Mouse (Mus musculus) kidney, embryonic 14.5 days (tissue): ENCODE results near the gene Mif4gd. TPM values are rescaled to one million over a fixed set of nuclear protein-coding genes. Genes with fewer than 3 reads are reported as not detected.
A peak's percentile ranks its signal among the peaks of the same experiment; 100 is the strongest.

Experiments used
- ATAC-seq: fragments of 200-750 bp; cut with Nextera tagmentation; 2 replicates; pipeline ENCODE4 v1.8.0; 2017; ENCODE audit warnings: moderate number of reproducible peaks, mild to moderate bottlenecking, moderate TSS enrichment, moderate library complexity; ENCODE audit not compliant: low FRiP score, low TSS enrichment
- H3K27ac ChIP-seq: fragments of 300-500 bp; sonication (generic); 2 replicates; pipeline ENCODE4 v1.5.1; 2014; ENCODE audit warnings: low read depth, mild to moderate bottlenecking, low read length, moderate library complexity, mixed read lengths
- H3K27me3 ChIP-seq: fragments of 300-500 bp; sonication (generic); 2 replicates; pipeline ENCODE4 v1.6.1; 2014; ENCODE audit warnings: mild to moderate bottlenecking, low read length; ENCODE audit not compliant: control insufficient read depth, insufficient read depth
- H3K36me3 ChIP-seq: fragments of 300-500 bp; sonication (generic); 2 replicates; pipeline ENCODE4 v1.6.1; 2014; ENCODE audit warnings: low read length, mixed read lengths; ENCODE audit not compliant: control insufficient read depth, insufficient read depth
- H3K4me1 ChIP-seq: fragments of 300-500 bp; sonication (generic); 2 replicates; pipeline ENCODE4 v1.6.1; 2014; ENCODE audit warnings: low read length, mixed read lengths; ENCODE audit not compliant: control insufficient read depth, insufficient read depth
- H3K4me2 ChIP-seq: fragments of 300-500 bp; sonication (generic); replicated peaks from 2 replicates; pipeline ENCODE4 v1.6.1; 2014; ENCODE audit warnings: low read depth, mild to moderate bottlenecking, low read length
- H3K4me3 ChIP-seq: fragments of 300-500 bp; sonication (generic); 2 replicates; pipeline ENCODE4 v1.5.1; 2014; ENCODE audit warnings: mild to moderate bottlenecking, low read length
- H3K9ac ChIP-seq: fragments of 300-500 bp; sonication (generic); 2 replicates; pipeline ENCODE4 v1.6.1; 2014; ENCODE audit warnings: low read depth, mild to moderate bottlenecking, low read length, moderate library complexity
- H3K9me3 ChIP-seq: fragments of 300-500 bp; sonication (generic); 2 replicates; pipeline ENCODE4 v1.6.1; 2016; ENCODE audit warnings: low read length; ENCODE audit not compliant: control insufficient read depth
- WGBS: fragments of 180-500 bp; shearing (Covaris S2); extraction: QIAGEN DNeasy Blood & Tissue Kit; methylation state at CpG from one replicate; pipeline ENCODE4 v1.1.7; 2014; 5-methylcytosine and 5-hydroxymethylcytosine counted together
- polyA plus RNA-seq: library from polyadenylated mRNA; unstranded; fragments of >200 nt; fragmentation: Nextera tagmentation; extraction: Ambion mirVana; gene quantifications from 2 replicates; pipeline ENCODE4 v1.2.1, GENCODE M21; 2014

Mif4gd gene
- polyA plus RNA-seq, 1 experiment from 2014 or later = 33.3 TPM

DNA sequence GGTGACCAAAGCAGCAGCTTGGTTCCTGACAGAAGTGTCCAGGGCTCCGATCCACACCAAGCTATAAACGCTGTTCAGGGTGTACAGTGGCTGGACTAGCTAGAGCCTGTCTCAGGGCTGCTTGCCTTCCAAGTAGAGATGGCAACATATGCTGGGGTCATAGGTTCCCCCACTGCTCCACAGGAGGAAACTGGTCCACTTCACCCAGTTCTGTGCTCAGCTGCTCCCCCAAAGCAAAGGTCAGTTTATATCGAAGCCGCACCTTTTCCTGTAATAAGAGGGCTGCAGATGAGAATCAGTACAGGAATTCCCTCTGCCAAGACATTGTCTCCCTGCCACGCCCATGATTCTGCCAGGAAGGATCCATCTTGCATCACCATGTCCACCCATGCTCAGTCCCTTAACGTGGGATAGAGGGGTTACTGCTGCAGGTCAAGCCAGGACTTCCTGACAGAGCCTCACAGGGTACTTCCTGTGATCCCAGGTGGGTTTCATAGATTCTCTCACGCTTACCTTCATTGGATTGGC, 27.1 kb downstream of the Mif4gd start:
- WGBS = 91% methylated on average over 7 of the region's 7 CpGs

GRCm38 (mm10) chr11:115584376-115585073, 28.2 kb downstream of the Mif4gd start:
- Histone ChIP-seq H3K36me3 (peaks cover 94% of the 10 kb centered on the region), H3K27ac (no peak overlapping the region), H3K4me2 (no peak overlapping the region), H3K27me3 (no peaks in the 10 kb centered on the region), H3K4me1 (no peaks in the 10 kb centered on the region), H3K4me3 (no peak overlapping the region), H3K9ac (no peak overlapping the region), H3K9me3 (no peaks in the 10 kb centered on the region)
- 86% methylated on average over 10 of the region's 10 CpGs for WGBS
- no peak for ATAC-seq

More for the DNA sequence above, 27.1 kb downstream of the Mif4gd start:
- no peak for ATAC-seq
- Histone ChIP-seq H3K27ac (no peak overlapping the region), H3K4me3 (no peak overlapping the region), H3K4me2 (no peak overlapping the region), H3K27me3 (no peaks in the 10 kb centered on the region), H3K36me3 (peaks cover 97% of the 10 kb centered on the region), H3K9ac (no peak overlapping the region), H3K4me1 (no peaks in the 10 kb centered on the region), H3K9me3 (no peaks in the 10 kb centered on the region)

DNA sequence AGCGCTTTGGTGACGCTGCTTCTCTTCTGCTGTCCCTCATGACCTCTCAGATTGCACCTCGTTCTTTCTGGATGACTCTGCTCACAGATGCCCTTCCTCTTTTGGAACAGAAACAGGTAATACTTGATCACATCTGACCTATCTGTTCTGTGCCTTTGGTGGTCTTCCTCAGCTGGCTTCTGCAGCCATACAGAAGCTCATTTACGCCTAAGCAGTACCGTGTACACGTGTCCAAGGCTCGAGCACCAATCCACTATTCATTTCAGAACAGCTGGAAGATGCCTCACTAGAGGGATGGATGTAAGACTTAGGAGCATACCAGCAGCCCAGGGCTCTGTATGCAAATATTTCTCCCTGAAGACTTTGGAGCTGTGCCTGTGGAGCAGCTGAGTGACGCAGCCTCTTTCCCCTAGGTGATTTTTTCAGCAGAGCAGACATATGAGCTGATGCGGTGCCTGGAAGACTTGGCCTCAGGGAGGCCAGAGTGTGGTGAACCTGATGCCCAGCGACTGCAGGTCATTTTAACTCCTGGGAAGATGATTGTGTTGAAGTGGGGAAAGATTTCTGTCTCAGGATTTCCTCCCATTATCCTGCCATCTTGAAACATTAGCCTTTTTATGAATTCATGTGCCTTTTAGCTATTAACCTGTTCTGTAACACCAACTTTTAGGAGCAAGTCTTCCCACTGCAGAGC, 29.7 kb downstream of the Mif4gd start:
- no peak overlapping the region for H3K27ac ChIP-seq
- no peak overlapping the region for H3K4me2 ChIP-seq
- H3K4me3 ChIP-seq = no peak overlapping the region
- no peaks in the 10 kb centered on the region for H3K9me3 ChIP-seq
- WGBS = 82% methylated on average over 10 of the region's 10 CpGs
- ATAC-seq = no peak
- no peak overlapping the region for H3K9ac ChIP-seq
- no peaks in the 10 kb centered on the region for H3K4me1 ChIP-seq
- no peaks in the 10 kb centered on the region for H3K27me3 ChIP-seq
- H3K36me3 ChIP-seq = peaks cover 96% of the 10 kb centered on the region

- H3K27ac ChIP-seq = no peak overlapping the region
- peaks cover 71% of the 10 kb centered on the region for H3K36me3 ChIP-seq
- no peaks in the 10 kb centered on the region for H3K27me3 ChIP-seq
- H3K4me3 ChIP-seq = no peak overlapping the region
- H3K9me3 ChIP-seq = no peaks in the 10 kb centered on the region
- ATAC-seq = no peak
- H3K4me2 ChIP-seq = no peak overlapping the region
- H3K9ac ChIP-seq = no peak overlapping the region
- H3K4me1 ChIP-seq = no peaks in the 10 kb centered on the region
Measured at GRCm38 (mm10) chr11:115579080-115579479, 33.7 kb downstream of the Mif4gd start.

DNA sequence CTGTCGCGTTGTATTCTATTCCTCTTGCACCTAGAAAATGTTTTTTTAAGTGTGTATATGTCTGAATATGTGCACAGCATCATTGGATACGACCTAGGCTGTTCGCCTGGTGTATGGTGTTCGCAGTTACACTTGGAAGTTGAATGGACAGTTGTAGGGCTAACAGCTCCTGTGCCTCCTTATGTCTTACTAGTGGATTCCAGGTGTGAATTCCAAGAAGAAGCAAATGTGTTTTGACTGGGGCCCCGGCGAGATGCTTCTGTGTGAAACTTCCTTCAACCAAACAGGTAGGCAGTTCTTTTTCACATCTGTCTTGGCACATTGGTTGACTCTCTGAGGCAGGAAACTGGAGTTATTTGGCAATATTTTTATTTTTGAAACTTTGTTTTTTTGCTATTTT, 47.8 kb downstream of the Mif4gd start:
- Histone ChIP-seq H3K36me3 (peaks cover 40% of the 10 kb centered on the region), H3K27ac (no peak overlapping the region), H3K4me2 (peak overlapping the region; percentile 69), H3K4me1 (peaks cover 13% of the 10 kb centered on the region), H3K9ac (peak overlapping the region; percentile 74), H3K27me3 (no peaks in the 10 kb centered on the region), H3K9me3 (no peaks in the 10 kb centered on the region), H3K4me3 (peak overlapping the region; percentile 60)
- ATAC-seq = no peak
- WGBS = 15% methylated on average over 7 of the region's 7 CpGs

DNA sequence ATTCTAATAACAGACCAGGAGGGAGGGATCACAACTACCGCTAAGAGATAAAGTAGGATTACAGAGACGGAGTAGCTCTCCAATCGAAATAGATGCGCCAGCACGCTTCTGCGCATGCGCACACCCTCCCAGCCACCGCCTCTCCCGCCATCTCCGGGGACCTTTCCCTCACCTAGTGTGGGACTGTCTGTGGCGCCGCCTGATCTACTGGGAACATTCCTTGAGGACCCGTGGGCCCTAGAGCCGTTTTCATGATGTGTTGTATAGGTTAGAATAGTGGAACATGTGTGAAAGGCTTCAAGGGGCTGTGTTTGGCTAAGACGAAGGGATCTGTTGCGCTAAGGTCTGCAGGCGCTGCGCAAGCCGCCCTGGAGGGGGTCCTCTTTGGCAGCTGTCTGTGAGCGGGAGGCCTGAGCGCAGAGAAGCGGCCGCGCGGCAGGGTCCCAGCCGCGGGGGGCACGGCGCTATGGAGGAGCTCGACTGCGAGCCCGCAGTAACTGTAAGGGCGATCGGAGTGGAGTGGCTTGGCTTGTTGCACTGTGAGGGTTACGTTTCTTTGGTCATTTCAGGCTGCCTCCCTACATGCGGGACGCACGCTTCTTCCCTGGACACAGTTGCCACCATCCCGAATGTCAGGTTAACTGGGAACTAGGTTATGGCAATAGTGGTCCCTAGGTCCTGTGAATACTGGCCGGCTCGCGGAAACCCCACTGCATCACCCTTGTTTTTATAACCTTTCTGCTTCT, 48.5 kb downstream of the Mif4gd start, which contains the start of gene Nup85:
Gene Nup85 (plus strand): TSS at position 371 of the 746 bp plus-strand sequence.
- Histone ChIP-seq H3K9ac (peak within 1 kb of the TSS; percentile 74), H3K27ac (peak within 1 kb of the TSS; percentile 73; the same call in 1 of the 2 replicates), H3K4me3 (peak within 1 kb of the TSS; percentile 60), H3K36me3 (peaks cover 33% of the 10 kb centered on the region), H3K9me3 (no peaks in the 10 kb centered on the region), H3K4me2 (peak within 1 kb of the TSS; percentile 69), H3K4me1 (peaks cover 13% of the 10 kb centered on the region), H3K27me3 (no peaks in the 10 kb centered on the region)
- ATAC-seq = peak; percentile 92
- under 1% methylated on average over 42 of the region's 42 CpGs for WGBS

GRCm38 (mm10) chr11:115563406-115563805, 49.4 kb downstream of the Mif4gd start:
- no peaks in the 10 kb centered on the region for H3K9me3 ChIP-seq
- peaks cover 24% of the 10 kb centered on the region for H3K36me3 ChIP-seq
- no peak for ATAC-seq
- peak overlapping the region; percentile 69 for H3K4me2 ChIP-seq
- peak overlapping the region; percentile 73; the same call in 1 of the 2 replicates for H3K27ac ChIP-seq
- no peaks in the 10 kb centered on the region for H3K27me3 ChIP-seq
- 52% methylated on average over 4 of the region's 4 CpGs for WGBS
- H3K4me3 ChIP-seq = peak overlapping the region; percentile 60
- peak overlapping the region; percentile 74; the same call in 1 of the 2 replicates for H3K9ac ChIP-seq
- peaks cover 13% of the 10 kb centered on the region for H3K4me1 ChIP-seq
